Mouse (Mus musculus) myocyte (in vitro differentiated cells): ENCODE measurements around the gene Stard13. TPM values are rescaled to one million over a fixed set of nuclear protein-coding genes. Genes with fewer than 3 reads are reported as not detected.

ENCODE experiments used
- H3K27me3 ChIP-seq: one replicate; pipeline ENCODE4 v1.6.1; 2011; ENCODE audit not compliant: control insufficient read depth, insufficient read depth, insufficient read length
- H3K36me3 ChIP-seq: one replicate; pipeline ENCODE4 v1.6.1; 2011; ENCODE audit not compliant: control insufficient read depth, insufficient read depth
- H3K4me2 ChIP-seq: one replicate; pipeline ENCODE4 v1.6.1; 2011; ENCODE audit warnings: low read depth, control low read depth
- H3K4me3 ChIP-seq: one replicate; pipeline ENCODE4 v1.5.1; 2011; ENCODE audit warnings: mild to moderate bottlenecking, control low read depth, moderate library complexity
- H3K79me2 ChIP-seq: one replicate; pipeline ENCODE4 v1.6.1; 2011; ENCODE audit not compliant: control insufficient read depth, insufficient read depth
- H3ac ChIP-seq: one replicate; pipeline ENCODE4 v1.6.1; 2011; ENCODE audit not compliant: control insufficient read depth, insufficient read length
- CEBPB ChIP-seq: IDR thresholded peaks from 2 replicates; pipeline ENCODE4 v1.6.1; 2011; ENCODE audit warnings: mild to moderate bottlenecking, moderate library complexity; ENCODE audit not compliant: poor library complexity, insufficient read depth, severe bottlenecking
- E2F4 ChIP-seq: IDR thresholded peaks from one replicate; pipeline ENCODE4 v1.6.1; 2011; ENCODE audit warnings: mild to moderate bottlenecking, control low read depth, moderate library complexity; ENCODE audit not compliant: insufficient read depth
- MAX ChIP-seq: IDR thresholded peaks from one replicate; pipeline ENCODE4 v1.6.1; 2011; ENCODE audit warnings: low read depth, mild to moderate bottlenecking, control low read depth
- MYOD1 ChIP-seq, 3 experiments: IDR thresholded peaks; one replicate each; pipeline ENCODE4 v1.6.1; 2011; ENCODE audit warnings: control low read depth in 2 of 3, low read depth in 2 of 3, mild to moderate bottlenecking in 2 of 3, moderate library complexity in 1 of 3; ENCODE audit not compliant: insufficient read length in 2 of 3, control insufficient read depth in 1 of 3
- MYOG ChIP-seq, 3 experiments: IDR thresholded peaks; one replicate each; pipeline ENCODE4 v1.6.1; 2011; ENCODE audit warnings: control low read depth in 2 of 3, low read depth in 2 of 3, mild to moderate bottlenecking in 2 of 3; ENCODE audit not compliant: insufficient read length in 2 of 3, control insufficient read depth in 1 of 3, insufficient read depth in 1 of 3
- POLR2A ChIP-seq: IDR thresholded peaks from one replicate; pipeline ENCODE4 v1.6.1; 2011; ENCODE audit warnings: low read depth, mild to moderate bottlenecking, control low read depth, moderate library complexity; ENCODE audit not compliant: insufficient read length
- POLR2AphosphoS2 ChIP-seq: IDR thresholded peaks from one replicate; pipeline ENCODE4 v1.6.1; 2011; ENCODE audit warnings: low read depth, control low read depth; ENCODE audit not compliant: insufficient read length
- REST ChIP-seq: IDR thresholded peaks from one replicate; pipeline ENCODE4 v1.6.1; 2011; ENCODE audit warnings: mild to moderate bottlenecking, control low read depth, moderate library complexity; ENCODE audit not compliant: insufficient read depth, insufficient read length
- SRF ChIP-seq: IDR thresholded peaks from one replicate; pipeline ENCODE4 v1.6.1; 2011; ENCODE audit warnings: low read depth; ENCODE audit not compliant: control insufficient read depth, insufficient read length
- TCF12 ChIP-seq: IDR thresholded peaks from one replicate; pipeline ENCODE4 v1.6.1; 2011; ENCODE audit warnings: mild to moderate bottlenecking, control low read depth; ENCODE audit not compliant: poor library complexity, insufficient read depth, severe bottlenecking
- TCF3 ChIP-seq: IDR thresholded peaks from one replicate; pipeline ENCODE4 v1.6.1; 2011; ENCODE audit warnings: low read depth, control low read depth; ENCODE audit not compliant: insufficient read length
- USF1 ChIP-seq: IDR thresholded peaks from one replicate; pipeline ENCODE4 v1.6.1; 2011; ENCODE audit warnings: low read depth, mild to moderate bottlenecking, control low read depth, moderate library complexity
- polyA plus RNA-seq: library from polyadenylated mRNA; unstranded; fragments of >200 nt; fragmentation: generic; extraction: Trizol; gene quantifications from one replicate; pipeline ENCODE4 v1.2.1, GENCODE M21; 2012; ENCODE audit warnings: missing spikeins

The Stard13 gene
- polyA plus RNA-seq: 15.2 TPM

DNA sequence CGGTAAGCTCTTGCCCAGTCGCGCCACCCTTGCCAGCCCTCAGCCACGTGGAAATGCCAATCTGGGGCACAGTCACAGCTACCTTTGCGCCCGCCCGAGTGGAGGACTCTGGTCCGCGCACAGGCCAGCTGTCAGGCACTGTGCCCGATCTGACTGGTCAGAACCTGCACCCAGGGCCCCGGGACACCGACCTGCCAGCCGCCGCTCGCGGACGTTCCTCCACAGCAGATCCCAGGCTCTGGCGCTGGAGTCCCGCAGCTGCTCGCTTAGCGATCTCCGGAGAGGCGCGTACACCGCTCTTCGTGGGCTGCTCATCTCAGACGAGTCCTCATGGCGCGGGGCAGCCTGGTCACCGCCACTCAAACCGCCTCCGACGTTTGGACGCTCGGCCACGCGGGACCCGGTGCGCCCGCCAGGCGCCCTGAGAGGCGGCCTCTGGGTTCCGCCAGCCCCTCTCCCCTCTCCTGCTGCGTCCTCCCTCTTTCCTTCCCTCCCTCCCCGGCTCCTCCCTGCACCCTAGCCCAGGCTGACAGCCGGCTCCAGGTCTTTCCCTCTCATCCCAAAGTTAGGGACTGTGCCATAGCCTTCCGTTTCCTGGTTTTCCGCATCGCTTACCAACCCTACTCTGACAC lies at the start of gene Stard13:
Gene Stard13 (minus strand): TSS at position 437 of the 632 bp plus-strand sequence.
- H3K4me3 ChIP-seq: peak within 1 kb of the TSS; percentile 37

DNA sequence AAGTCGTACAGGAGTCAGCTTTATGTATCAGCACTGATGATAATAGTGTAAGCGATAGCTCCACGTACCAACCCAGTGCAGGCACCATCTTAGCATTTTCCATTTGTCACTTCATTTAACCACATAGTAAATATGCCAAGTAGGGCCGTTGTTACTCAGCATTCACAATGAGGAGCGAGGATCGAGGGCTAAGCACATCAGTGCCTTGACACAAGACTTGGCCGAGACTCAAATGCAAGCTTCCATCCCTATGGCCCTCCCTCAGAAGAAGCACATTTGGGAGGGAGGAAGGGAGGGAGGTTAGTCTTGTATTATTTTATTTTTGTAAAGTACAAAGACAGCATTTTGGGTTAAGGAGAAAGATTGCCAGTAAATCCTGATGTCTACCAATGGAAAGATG lies 45.9 kb upstream of the Stard13 start:
- H3ac ChIP-seq: no peak overlapping the region
- no peaks in the 10 kb centered on the region for H3K36me3 ChIP-seq
- no peak overlapping the region for H3K4me3 ChIP-seq
- H3K79me2 ChIP-seq: no peaks in the 10 kb centered on the region
- H3K4me2 ChIP-seq: no peak overlapping the region
- TF ChIP-seq MAX (no peak), POLR2A (no peak), USF1 (no peak), MYOD1 (IDR thresholded peaks at IDR 0.05; ENCODE audit: control insufficient read depth in 1 of 3, insufficient read length in 2 of 3, low read depth in 2 of 3) (no peak), TCF3 (no peak), MYOG (IDR thresholded peaks at IDR 0.05; ENCODE audit: control insufficient read depth in 1 of 3, insufficient read depth in 1 of 3, insufficient read length in 2 of 3, low read depth in 2 of 3) (no peak)
- H3K27me3 ChIP-seq: no peaks in the 10 kb centered on the region

More for the DNA sequence above, at the start of gene Stard13:
- H3ac ChIP-seq: peak within 1 kb of the TSS; percentile 35
- H3K4me2 ChIP-seq: peak within 1 kb of the TSS; percentile 91
- TF ChIP-seq MYOD1 (IDR thresholded peaks at IDR 0.05; ENCODE audit: control insufficient read depth in 1 of 3, insufficient read length in 2 of 3, low read depth in 2 of 3) (peak in 1 of 3 experiments; percentile 60), MYOG (IDR thresholded peaks at IDR 0.05; ENCODE audit: control insufficient read depth in 1 of 3, insufficient read depth in 1 of 3, insufficient read length in 2 of 3, low read depth in 2 of 3) (peak in 2 of 3 experiments; percentile 24 to 69), CEBPB (no peak), SRF (no peak), POLR2AphosphoS2 (no peak), E2F4 (no peak), TCF12 (no peak), REST (no peak), MAX (no peak), POLR2A (peak; percentile 62), USF1 (no peak), TCF3 (no peak)
- no peaks in the 10 kb centered on the region for H3K36me3 ChIP-seq
- no peaks in the 10 kb centered on the region for H3K27me3 ChIP-seq
- no peaks in the 10 kb centered on the region for H3K79me2 ChIP-seq

DNA sequence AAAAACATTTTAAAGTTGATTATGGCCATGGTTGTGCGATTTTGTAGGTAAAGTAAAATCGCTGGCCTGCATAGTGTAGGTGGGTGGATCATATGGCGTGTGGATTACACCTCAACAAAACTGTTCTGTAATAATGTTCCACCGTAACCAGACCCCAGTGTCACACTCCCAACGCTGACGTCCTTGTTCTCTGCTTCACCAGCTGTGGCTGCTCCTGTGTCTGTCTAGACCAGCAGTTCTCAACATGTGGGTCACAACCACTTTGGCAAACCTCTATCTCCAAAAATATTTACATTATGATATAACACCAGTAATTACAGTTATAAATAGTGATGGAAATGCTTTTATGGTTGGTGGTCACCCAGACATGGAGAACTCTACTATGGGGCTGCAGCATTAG lies 44.3 kb upstream of the Stard13 start:
- H3K4me3 ChIP-seq: no peak overlapping the region
- no peak overlapping the region for H3K4me2 ChIP-seq
- H3ac ChIP-seq: no peak overlapping the region
- TF ChIP-seq REST (no peak), MAX (no peak), MYOD1 (IDR thresholded peaks at IDR 0.05; ENCODE audit: control insufficient read depth in 1 of 3, insufficient read length in 2 of 3, low read depth in 2 of 3) (no peak), POLR2AphosphoS2 (no peak), TCF12 (no peak), TCF3 (no peak), POLR2A (no peak), SRF (no peak), E2F4 (no peak), CEBPB (no peak), USF1 (no peak), MYOG (IDR thresholded peaks at IDR 0.05; ENCODE audit: control insufficient read depth in 1 of 3, insufficient read depth in 1 of 3, insufficient read length in 2 of 3, low read depth in 2 of 3) (no peak)
- no peaks in the 10 kb centered on the region for H3K36me3 ChIP-seq
- no peaks in the 10 kb centered on the region for H3K79me2 ChIP-seq
- H3K27me3 ChIP-seq: no peaks in the 10 kb centered on the region

DNA sequence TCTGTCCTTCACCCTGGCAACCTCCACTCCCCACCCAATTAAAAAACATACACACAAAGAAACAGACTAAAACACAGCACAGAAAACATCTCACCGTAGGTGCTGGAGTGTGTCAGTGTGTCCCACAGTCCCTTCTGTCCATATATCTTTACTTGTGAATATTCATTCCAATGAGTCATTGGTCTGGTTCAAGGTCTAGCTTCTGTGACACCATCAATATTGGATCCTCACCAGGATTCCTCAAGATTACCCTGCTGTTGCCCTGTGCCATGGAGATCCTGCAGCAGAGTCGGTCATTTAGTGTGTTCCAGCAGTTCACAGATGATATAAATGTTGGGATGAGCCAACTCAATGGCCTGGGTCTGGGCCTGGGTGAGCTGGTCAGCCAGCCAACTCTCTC lies 42.4 kb upstream of the Stard13 start:
- Histone ChIP-seq H3K4me3 (no peak overlapping the region), H3ac (no peak overlapping the region), H3K36me3 (no peaks in the 10 kb centered on the region), H3K4me2 (no peak overlapping the region), H3K79me2 (no peaks in the 10 kb centered on the region), H3K27me3 (no peaks in the 10 kb centered on the region)
- no peak for TF ChIP-seq MYOD1 (IDR thresholded peaks at IDR 0.05; ENCODE audit: control insufficient read depth in 1 of 3, insufficient read length in 2 of 3, low read depth in 2 of 3)
- TF ChIP-seq CEBPB: no peak
- TF ChIP-seq TCF3: no peak
- no peak for TF ChIP-seq TCF12
- no peak for TF ChIP-seq MAX
- no peak for TF ChIP-seq REST
- no peak for TF ChIP-seq POLR2A
- TF ChIP-seq POLR2AphosphoS2: no peak
- TF ChIP-seq MYOG (IDR thresholded peaks at IDR 0.05; ENCODE audit: control insufficient read depth in 1 of 3, insufficient read depth in 1 of 3, insufficient read length in 2 of 3, low read depth in 2 of 3): no peak
- TF ChIP-seq SRF: no peak
- no peak for TF ChIP-seq USF1
- no peak for TF ChIP-seq E2F4

DNA sequence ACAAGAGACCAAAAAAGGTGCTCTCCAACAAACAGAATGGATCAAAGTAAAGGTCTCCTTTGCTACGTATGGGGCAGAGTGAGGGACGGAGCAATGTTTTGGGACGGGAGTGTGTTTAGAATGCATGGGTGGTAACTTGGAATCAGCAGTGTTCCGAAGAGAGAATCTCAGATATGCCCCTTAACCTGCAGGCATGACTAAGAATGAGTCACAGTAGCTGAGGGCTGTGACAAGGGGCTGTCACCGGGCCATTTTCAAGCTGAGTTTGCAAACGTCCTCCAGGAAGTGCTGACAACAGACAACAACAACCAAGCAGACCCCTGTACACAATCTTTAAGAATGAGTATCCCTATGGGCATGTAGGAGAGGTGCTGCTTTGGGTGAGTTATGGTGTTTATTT lies 40.6 kb upstream of the Stard13 start:
- H3K4me3 ChIP-seq: no peak overlapping the region
- H3ac ChIP-seq: no peak overlapping the region
- H3K4me2 ChIP-seq: no peak overlapping the region
- H3K27me3 ChIP-seq: no peaks in the 10 kb centered on the region
- no peak for TF ChIP-seq TCF3
- no peak for TF ChIP-seq TCF12
- no peak for TF ChIP-seq SRF
- no peak for TF ChIP-seq E2F4
- TF ChIP-seq MYOG (IDR thresholded peaks at IDR 0.05; ENCODE audit: control insufficient read depth in 1 of 3, insufficient read depth in 1 of 3, insufficient read length in 2 of 3, low read depth in 2 of 3): no peak
- TF ChIP-seq REST: no peak
- no peak for TF ChIP-seq POLR2A
- no peak for TF ChIP-seq USF1
- TF ChIP-seq MAX: no peak
- no peak for TF ChIP-seq POLR2AphosphoS2
- no peak for TF ChIP-seq CEBPB
- TF ChIP-seq MYOD1 (IDR thresholded peaks at IDR 0.05; ENCODE audit: control insufficient read depth in 1 of 3, insufficient read length in 2 of 3, low read depth in 2 of 3): no peak
- H3K36me3 ChIP-seq: no peaks in the 10 kb centered on the region
- H3K79me2 ChIP-seq: no peaks in the 10 kb centered on the region
